Mouse (Mus musculus) erythroblast, embryonic 14.5 days (primary cell): Measurements from ENCODE around the gene Wdr11.

Experiments
- GATA1 ChIP-seq: IDR thresholded peaks from 2 replicates; pipeline ENCODE4 v1.6.1; 2012; ENCODE audit warnings: low read length, inconsistent platforms, mixed read lengths
- TAL1 ChIP-seq: IDR thresholded peaks from 3 replicates; pipeline ENCODE4 v1.6.1; 2012; ENCODE audit warnings: low read length, inconsistent platforms, mixed read lengths

DNA sequence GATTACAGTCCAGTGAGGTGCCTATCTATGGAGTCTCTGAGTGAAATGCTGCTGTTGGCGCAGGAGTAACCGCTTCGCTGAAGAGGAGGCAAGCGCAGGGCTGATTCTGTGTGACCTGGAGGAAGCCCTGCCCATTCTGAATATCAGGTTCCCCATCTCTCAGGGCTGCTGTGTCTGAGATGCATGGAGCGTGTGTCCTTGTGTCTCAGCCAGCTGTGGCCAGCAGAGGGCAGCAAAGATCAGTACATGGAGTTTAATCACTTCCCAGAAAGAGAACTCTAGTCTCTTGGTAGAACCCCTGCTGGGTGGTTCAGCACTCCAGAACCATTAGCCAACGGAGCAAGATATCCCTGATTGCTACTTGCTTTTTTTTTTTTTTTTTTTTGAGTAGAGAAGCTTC, 57.3 kb downstream of the Wdr11 start:
- TF ChIP-seq TAL1 (no peak), GATA1 (no peak)
